Mouse (Mus musculus) MEL (cell line): Measurements from ENCODE around the gene Capn9. TPM values are rescaled to one million over a fixed set of nuclear protein-coding genes. Genes with fewer than 3 reads are reported as not detected.

Experiments used
- DNase-seq: peaks from one replicate; pipeline ENCODE4 v3.0.0; 2011; ENCODE audit warnings: low read depth, low spot score
- H3K27ac ChIP-seq: 2 replicates; pipeline ENCODE4 v1.5.1; 2012; ENCODE audit warnings: low read depth, mild to moderate bottlenecking, control low read depth, low read length, moderate library complexity; ENCODE audit not compliant: control insufficient read depth
- H3K27me3 ChIP-seq, 2 experiments: fragments of 150-350 bp in 1 of 2; sonication (generic) in 1 of 2; 2 replicates each; pipeline ENCODE4 v1.6.1; 2012; ENCODE audit warnings: low read length in 2 of 2, mild to moderate bottlenecking in 2 of 2, improper control_type of control experiment in 1 of 2, moderate library complexity in 1 of 2; ENCODE audit not compliant: insufficient read depth in 2 of 2, control insufficient read depth in 1 of 2
- H3K36me3 ChIP-seq, 2 experiments: 2 replicates each; pipeline ENCODE4 v1.6.1; 2012 to 2014; ENCODE audit warnings: low read length in 2 of 2, improper control_type of control experiment in 1 of 2, inconsistent platforms in 1 of 2, mild to moderate bottlenecking in 1 of 2; ENCODE audit not compliant: insufficient read depth in 2 of 2, control insufficient read depth in 1 of 2
- H3K4me1 ChIP-seq, 2 experiments: fragments of 150-350 bp in 1 of 2; sonication (generic) in 1 of 2; 2 replicates each; pipeline ENCODE4 v1.6.1; 2012; ENCODE audit warnings: low read length in 2 of 2, improper control_type of control experiment in 1 of 2, mild to moderate bottlenecking in 1 of 2; ENCODE audit not compliant: insufficient read depth in 2 of 2, control insufficient read depth in 1 of 2
- H3K4me3 ChIP-seq, 2 experiments: fragments of 150-350 bp in 1 of 2; sonication (generic) in 1 of 2; 2 replicates each; pipeline ENCODE4 v1.5.1; 2012; ENCODE audit warnings: low read depth in 2 of 2, low read length in 2 of 2, mild to moderate bottlenecking in 2 of 2, moderate library complexity in 2 of 2, control low read depth in 1 of 2, improper control_type of control experiment in 1 of 2; ENCODE audit not compliant: control insufficient read depth in 1 of 2, insufficient read depth in 1 of 2
- H3K79me2 ChIP-seq: 2 replicates; pipeline ENCODE4 v1.6.1; 2012; ENCODE audit warnings: mild to moderate bottlenecking, low read length, moderate library complexity; ENCODE audit not compliant: control insufficient read depth, poor library complexity, insufficient read depth
- H3K9ac ChIP-seq: 2 replicates; pipeline ENCODE4 v1.6.1; 2012; ENCODE audit warnings: low read depth, mild to moderate bottlenecking, control low read depth, low read length, moderate library complexity; ENCODE audit not compliant: control insufficient read depth, poor library complexity, severe bottlenecking
- H3K9me3 ChIP-seq: fragments of 150-350 bp; sonication (generic); replicated peaks from 2 replicates; pipeline ENCODE4 v1.6.1; 2012; ENCODE audit warnings: mild to moderate bottlenecking, low read length, improper control_type of control experiment, moderate library complexity; ENCODE audit not compliant: insufficient read depth
- CHD1 ChIP-seq: IDR thresholded peaks from 2 replicates; pipeline ENCODE4 v1.6.1; 2012; ENCODE audit warnings: low read depth, mild to moderate bottlenecking, inconsistent platforms, low read length, improper control_type of control experiment
- ETS1 ChIP-seq: IDR thresholded peaks from 2 replicates; pipeline ENCODE4 v1.6.1; 2012; ENCODE audit warnings: low read depth, mild to moderate bottlenecking, inconsistent platforms, low read length, improper control_type of control experiment, moderate library complexity
- HCFC1 ChIP-seq: IDR thresholded peaks from 2 replicates; pipeline ENCODE4 v1.6.1; 2012; ENCODE audit warnings: low read depth, mild to moderate bottlenecking, inconsistent platforms, low read length, improper control_type of control experiment, moderate library complexity
- JUND ChIP-seq: IDR thresholded peaks from 2 replicates; pipeline ENCODE4 v1.6.1; 2011; ENCODE audit warnings: low read depth, mild to moderate bottlenecking, improper control_type of control experiment, low read length
- KAT2A ChIP-seq: conservative IDR thresholded peaks from 2 replicates; pipeline ENCODE4 v1.6.1; 2012; ENCODE audit warnings: low read depth, low read length, improper control_type of control experiment, inconsistent platforms
- MAX ChIP-seq: IDR thresholded peaks from 2 replicates; pipeline ENCODE4 v1.6.1; 2011; ENCODE audit warnings: low read length, improper control_type of control experiment
- MAZ ChIP-seq: IDR thresholded peaks from 2 replicates; pipeline ENCODE4 v1.6.1; 2012; ENCODE audit warnings: low read depth, mild to moderate bottlenecking, inconsistent platforms, low read length, improper control_type of control experiment
- NRF1 ChIP-seq: IDR thresholded peaks from 2 replicates; pipeline ENCODE4 v1.6.1; 2014; ENCODE audit warnings: low read depth, mild to moderate bottlenecking, inconsistent platforms, low read length, improper control_type of control experiment, moderate library complexity; ENCODE audit not compliant: poor library complexity, insufficient read depth, severe bottlenecking
- POLR2A ChIP-seq, 2 experiments: IDR thresholded peaks; 2 replicates each; pipeline ENCODE4 v1.6.1; 2011 to 2012; ENCODE audit warnings: low read length in 2 of 2, mild to moderate bottlenecking in 2 of 2, control low read depth in 1 of 2, improper control_type of control experiment in 1 of 2, low read depth in 1 of 2, moderate library complexity in 1 of 2; ENCODE audit not compliant: control insufficient read depth in 1 of 2, insufficient read depth in 1 of 2, poor library complexity in 1 of 2
- RAD21 ChIP-seq: IDR thresholded peaks from 2 replicates; pipeline ENCODE4 v1.6.1; 2011; ENCODE audit warnings: mild to moderate bottlenecking, low read depth, low read length, improper control_type of control experiment
- TAL1 ChIP-seq: IDR thresholded peaks from 2 replicates; pipeline ENCODE4 v1.6.1; 2012; ENCODE audit warnings: mild to moderate bottlenecking, inconsistent platforms, low read length, moderate library complexity, mixed read lengths
- ZC3H11A ChIP-seq: IDR thresholded peaks from 2 replicates; pipeline ENCODE4 v1.6.1; 2012; ENCODE audit warnings: low read depth, mild to moderate bottlenecking, inconsistent platforms, low read length, improper control_type of control experiment
- ZMIZ1 ChIP-seq: IDR thresholded peaks from 2 replicates; pipeline ENCODE4 v1.6.1; 2012; ENCODE audit warnings: low read depth, mild to moderate bottlenecking, inconsistent platforms, low read length, improper control_type of control experiment, moderate library complexity
- polyA plus RNA-seq, 2 experiments: library from polyadenylated mRNA; stranded (reverse) in 1 of 2; unstranded in 1 of 2; fragments of >175 nt in 1 of 2; fragments of >200 nt in 1 of 2; gene quantifications; 2 replicates each; pipeline versions ENCODE4 v1.2.1 to v1.2.4; 2012; ENCODE audit warnings: low replicate concordance in 2 of 2, low read depth in 1 of 2; ENCODE audit not compliant: insufficient read length in 2 of 2, insufficient read depth in 1 of 2, missing spikeins in 1 of 2
- total RNA-seq: library from RNA; depleted of rRNA; stranded (reverse); fragments of 300-350 nt; gene quantifications from 2 replicates; pipeline ENCODE4 v1.2.3, GENCODE M21; 2012

The Capn9 gene
- total and polyA plus RNA-seq, 3 experiments: not detected

DNA sequence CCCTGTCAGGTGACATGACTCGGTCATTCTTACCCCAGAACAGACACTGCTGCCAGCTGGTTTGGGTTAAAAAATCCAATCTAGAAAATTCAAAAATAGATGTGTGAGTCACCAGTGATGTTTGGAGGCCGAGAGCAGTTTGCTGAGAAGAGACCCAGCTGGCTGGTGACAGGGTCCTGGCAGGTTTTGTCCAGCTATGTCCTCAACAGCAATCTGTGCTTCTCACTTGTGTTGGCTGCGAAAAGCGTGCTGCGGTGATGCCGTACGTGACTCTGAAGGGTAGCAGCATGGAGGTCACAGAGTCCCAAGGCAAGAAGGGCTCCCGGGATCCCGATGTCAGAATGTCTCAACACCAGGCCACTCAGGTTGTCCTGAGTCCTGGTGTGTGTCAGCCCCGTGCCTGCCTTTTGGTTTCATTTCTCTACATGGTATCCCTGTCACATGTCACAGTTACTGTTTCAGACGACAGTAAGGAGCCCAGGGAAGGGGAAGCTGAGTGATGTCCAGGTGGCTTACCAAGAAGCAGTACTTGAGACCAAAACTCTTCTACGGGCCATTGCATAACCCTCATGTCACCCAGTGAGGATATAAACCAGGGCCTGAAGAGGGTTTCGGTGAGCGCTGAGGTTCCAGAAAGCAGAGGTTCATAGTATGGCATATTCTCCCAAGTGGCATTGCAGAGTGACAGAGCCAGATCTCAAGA, 57.2 kb downstream of the Capn9 start:
- H3K4me3 ChIP-seq: no peak overlapping the region
- H3K27ac ChIP-seq: no peak overlapping the region
- no peaks in the 10 kb centered on the region for H3K36me3 ChIP-seq
- H3K27me3 ChIP-seq: no peaks in the 10 kb centered on the region
- no peak for TF ChIP-seq ZMIZ1
- no peak for TF ChIP-seq NRF1
- no peak for TF ChIP-seq ZC3H11A
- no peak for TF ChIP-seq ETS1
- TF ChIP-seq TAL1: no peak
- TF ChIP-seq HCFC1: no peak
- no peak for TF ChIP-seq JUND
- TF ChIP-seq RAD21: no peak
- H3K4me1 ChIP-seq: no peaks in the 10 kb centered on the region
- DNase-seq: no peak
- no peak overlapping the region for H3K9ac ChIP-seq
- H3K79me2 ChIP-seq: no peaks in the 10 kb centered on the region
- no peaks in the 10 kb centered on the region for H3K9me3 ChIP-seq

- TF ChIP-seq MAX (no peak), MAZ (no peak)
- Histone ChIP-seq H3K36me3 (no peaks in the 10 kb centered on the region), H3K9me3 (no peaks in the 10 kb centered on the region), H3K27me3 (no peaks in the 10 kb centered on the region), H3K4me3 (no peak overlapping the region), H3K79me2 (no peaks in the 10 kb centered on the region), H3K4me1 (no peaks in the 10 kb centered on the region), H3K27ac (no peak overlapping the region), H3K9ac (no peak overlapping the region)
- DNase-seq: no peak
Observed at GRCm38 (mm10) chr8:124634411-124635246, 58.7 kb downstream of the Capn9 start.

- no peaks in the 10 kb centered on the region for H3K9me3 ChIP-seq
- no peak overlapping the region for H3K27ac ChIP-seq
- no peak overlapping the region for H3K4me3 ChIP-seq
- no peak for DNase-seq
- H3K4me1 ChIP-seq: no peaks in the 10 kb centered on the region
- no peaks in the 10 kb centered on the region for H3K27me3 ChIP-seq
- no peaks in the 10 kb centered on the region for H3K79me2 ChIP-seq
- H3K9ac ChIP-seq: no peak overlapping the region
- H3K36me3 ChIP-seq: no peaks in the 10 kb centered on the region
- no peak for TF ChIP-seq CHD1
- TF ChIP-seq POLR2A (IDR thresholded peaks at IDR 0.05; ENCODE audit: control insufficient read depth in 1 of 2, insufficient read depth in 1 of 2, low read depth in 1 of 2, low read length in 2 of 2, poor library complexity in 1 of 2): no peak
- TF ChIP-seq KAT2A: no peak
Observed at GRCm38 (mm10) chr8:124635247-124635502, 59.3 kb downstream of the Capn9 start.
